Mouse (Mus musculus): ENCODE data around the gene Zkscan6. TPM values are rescaled to one million over a fixed set of nuclear protein-coding genes. Genes with fewer than 3 reads are reported as not detected.

The Zkscan6 gene
- polyA plus RNA-seq, 1 experiment from 2014 or later: 7.5 TPM

DNA sequence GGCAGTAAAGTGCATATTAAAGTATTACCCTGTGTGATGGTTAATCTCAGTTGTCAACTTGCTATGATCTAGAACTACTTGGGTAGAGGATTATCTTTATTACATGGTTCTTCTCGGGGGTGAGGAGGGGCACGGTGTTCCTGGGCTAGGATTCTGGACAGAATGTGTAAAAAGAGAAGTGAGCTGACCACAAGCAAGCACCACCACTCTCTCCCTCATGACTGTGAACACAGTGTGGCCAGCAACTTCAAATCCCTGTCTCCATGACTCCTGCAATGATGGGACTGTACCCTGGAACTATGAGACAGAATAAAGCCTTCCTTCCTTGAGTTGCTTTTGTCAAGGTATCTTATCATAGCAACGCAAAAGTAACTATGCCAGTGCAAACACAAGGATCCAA, 25.4 kb upstream of the Zkscan6 start:
- Histone ChIP-seq H3K9me3 (replicated peaks) (no peaks in the 10 kb centered on the region), H3K9ac (no peak overlapping the region), H3K27ac (no peak overlapping the region), H3K36me3 (peaks cover 27% of the 10 kb centered on the region), H3K27me3 (replicated peaks) (no peaks in the 10 kb centered on the region), H3K4me3 (no peak overlapping the region), H3K4me2 (no peak overlapping the region), H3K4me1 (peaks cover 74% of the 10 kb centered on the region)
- ATAC-seq: no peak
- 40% methylated on average over 3 of the region's 3 CpGs for WGBS (ENCODE audit: insufficient replicate concordance)

DNA sequence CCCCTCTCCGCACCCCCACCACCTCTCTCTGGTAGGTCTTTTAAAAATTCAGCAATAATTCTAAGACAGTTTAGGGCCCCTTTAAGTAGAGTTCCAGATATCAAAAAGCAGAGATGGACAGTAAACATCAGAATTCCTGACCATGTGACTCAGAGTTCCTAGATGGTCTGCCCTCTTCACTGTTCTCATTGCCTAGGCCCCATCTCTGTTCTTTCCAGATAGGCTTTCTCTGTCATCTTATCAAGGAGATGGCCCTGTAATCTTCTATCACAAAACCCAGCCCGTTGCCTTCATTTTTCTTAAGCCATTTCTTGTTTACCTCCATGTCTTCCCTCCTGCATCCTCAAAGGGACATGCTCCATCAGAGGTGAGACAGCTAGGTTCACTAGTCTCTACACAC, 20.8 kb upstream of the Zkscan6 start:
- ATAC-seq: peak; percentile 36; the same call in 1 of the 2 replicates
- H3K4me3 ChIP-seq: peak overlapping the region; percentile 99

GRCm38 (mm10) chr11:65787421-65788151, 19.4 kb upstream of the Zkscan6 start:
- Histone ChIP-seq H3K4me2 (peak overlapping the region; percentile 86), H3K27me3 (replicated peaks) (no peaks in the 10 kb centered on the region), H3K9ac (peak overlapping the region; percentile 98), H3K4me1 (peaks cover 62% of the 10 kb centered on the region), H3K4me3 (peak overlapping the region; percentile 99), H3K27ac (peak overlapping the region; percentile 92), H3K36me3 (0 out of 2 replicates have a peak, but pooled peaks cover 7% of the 10 kb centered on the region), H3K9me3 (replicated peaks) (no peaks in the 10 kb centered on the region)
- under 1% methylated on average over 70 of the region's 71 CpGs for WGBS (ENCODE audit: insufficient replicate concordance)
- ATAC-seq: peak; percentile 79

More for the DNA sequence above, 20.8 kb upstream of the Zkscan6 start:
- WGBS (ENCODE audit: insufficient replicate concordance): 44% methylated on average over 2 of the region's 2 CpGs
- H3K9me3 ChIP-seq (replicated peaks): no peaks in the 10 kb centered on the region
- peaks cover 65% of the 10 kb centered on the region for H3K4me1 ChIP-seq
- H3K27ac ChIP-seq: peak overlapping the region; percentile 80
- no peaks in the 10 kb centered on the region for H3K27me3 ChIP-seq (replicated peaks)
- peak overlapping the region; percentile 60 for H3K9ac ChIP-seq
- peak overlapping the region; percentile 86 for H3K4me2 ChIP-seq
- peaks cover 8% of the 10 kb centered on the region for H3K36me3 ChIP-seq

GRCm38 (mm10) chr11:65788154-65788553, 18.8 kb upstream of the Zkscan6 start, which contains the start of gene Map2k4:
TSS of gene Map2k4 (minus strand) at chr11:65788297.
- peak within 1 kb of the TSS; percentile 98 for H3K9ac ChIP-seq
- peak; percentile 98 for ATAC-seq
- H3K9me3 ChIP-seq (replicated peaks): no peaks in the 10 kb centered on the region
- H3K4me2 ChIP-seq: peak within 1 kb of the TSS; percentile 86
- H3K27ac ChIP-seq: peak within 1 kb of the TSS; percentile 92
- peak within 1 kb of the TSS; percentile 99 for H3K4me3 ChIP-seq
- H3K4me1 ChIP-seq: peaks cover 62% of the 10 kb centered on the region
- H3K27me3 ChIP-seq (replicated peaks): no peaks in the 10 kb centered on the region
- H3K36me3 ChIP-seq: 0 out of 2 replicates have a peak, but pooled peaks cover 7% of the 10 kb centered on the region
- WGBS (ENCODE audit: insufficient replicate concordance): under 1% methylated on average over 35 of the region's 36 CpGs

DNA sequence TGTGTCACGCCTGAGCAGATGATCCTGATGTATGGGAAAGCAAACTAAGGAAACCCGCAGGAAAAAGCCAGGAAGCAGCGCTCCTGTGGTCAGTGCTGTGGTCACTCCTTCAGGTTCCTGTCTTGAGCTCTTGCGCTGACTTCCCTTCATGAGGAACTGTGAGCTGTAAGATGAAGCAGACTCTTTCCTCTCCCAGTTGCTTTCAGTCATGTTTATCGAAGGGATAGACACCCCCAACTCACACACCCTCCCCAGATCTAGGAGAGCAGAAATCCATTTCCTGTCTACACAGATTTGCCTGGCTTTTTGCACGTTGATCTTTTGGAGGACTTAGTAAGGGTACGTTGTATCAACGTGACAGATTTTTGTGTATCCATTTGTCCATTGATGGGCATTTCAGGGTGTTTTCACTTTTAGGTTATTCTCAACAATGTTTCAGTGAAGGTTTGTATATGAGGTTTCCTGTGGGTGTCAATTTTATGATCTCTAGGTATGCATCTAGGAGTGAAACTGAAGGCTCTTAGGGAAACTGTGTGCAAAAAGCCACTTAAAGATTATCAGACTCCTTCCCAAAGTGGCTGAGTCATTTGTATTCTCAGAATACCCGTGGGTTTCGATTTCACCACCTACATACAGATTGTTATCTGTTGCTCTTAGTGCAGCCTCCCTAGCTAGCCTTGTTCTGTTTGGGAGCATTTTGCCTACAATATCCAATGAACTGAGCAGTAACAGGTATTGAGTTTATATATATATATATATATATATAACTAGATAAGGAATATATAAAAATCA, 12.4 kb upstream of the Zkscan6 start:
- Histone ChIP-seq H3K4me1 (peaks cover 39% of the 10 kb centered on the region), H3K4me2 (peak overlapping the region; percentile 68), H3K36me3 (no peaks in the 10 kb centered on the region), H3K9me3 (replicated peaks) (no peaks in the 10 kb centered on the region), H3K27ac (peak overlapping the region; percentile 62; the same call in 1 of the 2 replicates), H3K27me3 (replicated peaks) (no peaks in the 10 kb centered on the region), H3K4me3 (peak overlapping the region; percentile 46), H3K9ac (peak overlapping the region; percentile 61)
- 16% methylated on average over 10 of the region's 10 CpGs for WGBS (ENCODE audit: insufficient replicate concordance)
- ATAC-seq: peak; percentile 84

- H3K4me2 ChIP-seq: no peak overlapping the region
- H3K36me3 ChIP-seq: no peaks in the 10 kb centered on the region
- 67% methylated on average over 1 of the region's 1 CpGs for WGBS (ENCODE audit: insufficient replicate concordance)
- H3K9me3 ChIP-seq (replicated peaks): no peaks in the 10 kb centered on the region
- peaks cover 29% of the 10 kb centered on the region for H3K4me1 ChIP-seq
- no peaks in the 10 kb centered on the region for H3K27me3 ChIP-seq (replicated peaks)
- no peak overlapping the region for H3K27ac ChIP-seq
- no peak overlapping the region for H3K4me3 ChIP-seq
- H3K9ac ChIP-seq: no peak overlapping the region
- no peak for ATAC-seq
Observed at GRCm38 (mm10) chr11:65795896-65796295, 11.1 kb upstream of the Zkscan6 start.

DNA sequence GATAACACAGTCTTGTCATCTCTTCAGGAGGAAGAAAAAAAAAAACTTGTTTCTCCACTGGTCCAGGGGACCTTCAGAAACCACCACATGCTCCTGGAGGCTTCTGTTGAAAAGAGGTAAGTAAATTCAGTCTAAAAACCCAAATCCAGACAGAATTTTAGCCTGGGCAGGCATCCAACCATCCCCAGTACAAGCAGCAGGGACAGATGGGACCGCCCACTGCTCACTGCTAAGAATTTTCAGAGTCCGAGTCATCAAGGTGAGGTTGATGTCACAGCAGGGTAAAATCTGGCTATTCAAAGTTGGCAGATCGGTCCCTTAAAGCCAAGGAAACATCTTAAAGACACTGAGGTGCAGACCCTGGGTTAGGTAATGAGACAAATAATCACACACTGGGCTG, 5.1 kb upstream of the Zkscan6 start:
- H3K9me3 ChIP-seq (replicated peaks): no peaks in the 10 kb centered on the region
- no peaks in the 10 kb centered on the region for H3K27me3 ChIP-seq (replicated peaks)
- H3K9ac ChIP-seq: no peak overlapping the region
- H3K27ac ChIP-seq: no peak overlapping the region
- no peak overlapping the region for H3K4me2 ChIP-seq
- ATAC-seq: no peak
- WGBS (ENCODE audit: insufficient replicate concordance): 59% methylated on average over 3 of the region's 3 CpGs
- no peak overlapping the region for H3K4me3 ChIP-seq
- no peaks in the 10 kb centered on the region for H3K36me3 ChIP-seq
- peaks cover 12% of the 10 kb centered on the region; the same call in 1 of the 2 replicates for H3K4me1 ChIP-seq

- H3K4me2 ChIP-seq: peak overlapping the region; percentile 93
Observed at GRCm38 (mm10) chr11:65806321-65806904, 562 bp upstream of the Zkscan6 start.

DNA sequence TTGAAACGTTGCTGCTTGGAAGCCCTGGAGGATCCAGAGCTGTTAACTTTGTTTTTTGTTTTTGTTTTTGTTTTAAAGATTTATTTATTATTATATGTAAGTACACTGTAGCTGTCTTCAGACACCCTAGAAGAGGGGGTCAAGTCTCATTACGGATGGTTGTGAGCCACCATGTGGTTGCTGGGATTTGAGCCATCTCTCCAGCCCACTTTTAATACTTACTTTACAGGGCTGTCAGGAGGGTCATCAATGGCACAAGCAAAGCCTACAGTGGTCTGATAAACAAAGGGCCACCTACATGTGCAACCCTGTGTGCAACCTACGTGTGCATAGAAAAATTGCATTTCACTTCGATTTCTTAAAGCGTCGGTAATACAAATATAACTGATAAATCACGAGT, 626 bp downstream of the Zkscan6 start:
- Histone ChIP-seq H3K9me3 (replicated peaks) (no peaks in the 10 kb centered on the region), H3K9ac (peak overlapping the region; percentile 82), H3K4me3 (peak overlapping the region; percentile 85), H3K4me1 (peaks cover 47% of the 10 kb centered on the region), H3K36me3 (no peaks in the 10 kb centered on the region), H3K4me2 (peak overlapping the region; percentile 93), H3K27ac (peak overlapping the region; percentile 96), H3K27me3 (replicated peaks) (no peaks in the 10 kb centered on the region)
- 40% methylated on average over 7 of the region's 7 CpGs for WGBS (ENCODE audit: insufficient replicate concordance)
- ATAC-seq: no peak

More at GRCm38 (mm10) chr11:65806321-65806904, 562 bp upstream of the Zkscan6 start:
- under 1% methylated on average over 20 of the region's 20 CpGs for WGBS (ENCODE audit: insufficient replicate concordance)
- Histone ChIP-seq H3K4me3 (peak overlapping the region; percentile 85), H3K9ac (peak overlapping the region; percentile 76), H3K9me3 (replicated peaks) (no peaks in the 10 kb centered on the region), H3K27me3 (replicated peaks) (no peaks in the 10 kb centered on the region), H3K27ac (peak overlapping the region; percentile 96), H3K36me3 (no peaks in the 10 kb centered on the region), H3K4me1 (peaks cover 36% of the 10 kb centered on the region)
- peak; percentile 65 for ATAC-seq

GRCm38 (mm10) chr11:65812088-65812487, 5.1 kb downstream of the Zkscan6 start:
- Histone ChIP-seq H3K27me3 (replicated peaks) (no peaks in the 10 kb centered on the region), H3K27ac (no peak overlapping the region), H3K4me2 (no peak overlapping the region), H3K36me3 (peaks cover 31% of the 10 kb centered on the region), H3K4me1 (peaks cover 36% of the 10 kb centered on the region), H3K9me3 (replicated peaks) (no peaks in the 10 kb centered on the region), H3K9ac (no peak overlapping the region), H3K4me3 (no peak overlapping the region)
- no peak for ATAC-seq
- WGBS (ENCODE audit: insufficient replicate concordance): 56% methylated on average over 5 of the region's 5 CpGs

- peaks cover 50% of the 10 kb centered on the region for H3K36me3 ChIP-seq
- no peak overlapping the region for H3K4me3 ChIP-seq
- no peak for ATAC-seq
- WGBS (ENCODE audit: insufficient replicate concordance): 83% methylated on average over 9 of the region's 9 CpGs
- no peaks in the 10 kb centered on the region for H3K9me3 ChIP-seq (replicated peaks)
- H3K9ac ChIP-seq: no peak overlapping the region
- H3K27me3 ChIP-seq (replicated peaks): no peaks in the 10 kb centered on the region
- no peak overlapping the region for H3K4me2 ChIP-seq
- H3K27ac ChIP-seq: no peak overlapping the region
- H3K4me1 ChIP-seq: peaks cover 17% of the 10 kb centered on the region; the same call in 1 of the 2 replicates
Observed at GRCm38 (mm10) chr11:65814381-65814780, 7.4 kb downstream of the Zkscan6 start.
